Mouse (Mus musculus) C2C12 (cell line): ENCODE results near the gene Tmem53. TPM values are rescaled to one million over a fixed set of nuclear protein-coding genes. Genes with fewer than 3 reads are reported as not detected.
"Not testable (repeated sequence)": the region's sequence is repeated elsewhere in the genome, so short reads cannot be mapped to it uniquely, and the experiment has no call there.

ENCODE experiments used
- H3K27me3 ChIP-seq: one replicate; pipeline ENCODE4 v1.6.1; 2011; ENCODE audit not compliant: control insufficient read depth, insufficient read depth, insufficient read length
- H3K36me3 ChIP-seq: one replicate; pipeline ENCODE4 v1.6.1; 2011; ENCODE audit not compliant: control insufficient read depth, insufficient read depth
- H3K4me3 ChIP-seq: one replicate; pipeline ENCODE4 v1.5.1; 2011; ENCODE audit warnings: mild to moderate bottlenecking, control low read depth; ENCODE audit not compliant: poor library complexity, insufficient read depth, severe bottlenecking
- H3K79me2 ChIP-seq: one replicate; pipeline ENCODE4 v1.6.1; 2011; ENCODE audit not compliant: control insufficient read depth, insufficient read depth
- H3K79me3 ChIP-seq: one replicate; pipeline ENCODE4 v1.6.1; 2011; ENCODE audit warnings: low read depth, control low read depth
- H3ac ChIP-seq: one replicate; pipeline ENCODE3; 2011; ENCODE audit warnings: low read depth; ENCODE audit not compliant: control insufficient read depth, insufficient read length
- CEBPB ChIP-seq: IDR thresholded peaks from one replicate; pipeline ENCODE4 v1.6.1; 2011; ENCODE audit warnings: low read depth, mild to moderate bottlenecking, control low read depth, moderate library complexity
- CTCF ChIP-seq: IDR thresholded peaks from one replicate; pipeline ENCODE4 v1.5.1; 2011; ENCODE audit not compliant: control insufficient read depth, insufficient read depth, insufficient read length
- FOSL1 ChIP-seq: IDR thresholded peaks from one replicate; pipeline ENCODE4 v1.8.0; 2011; ENCODE audit warnings: mild to moderate bottlenecking, low read length; ENCODE audit not compliant: poor library complexity, insufficient read depth, severe bottlenecking
- MAX ChIP-seq: IDR thresholded peaks from one replicate; pipeline ENCODE4 v1.6.1; 2011; ENCODE audit warnings: mild to moderate bottlenecking, control low read depth
- MYOD1 ChIP-seq: IDR thresholded peaks from one replicate; pipeline ENCODE4 v1.6.1; 2011; ENCODE audit warnings: low read depth; ENCODE audit not compliant: control insufficient read depth, insufficient read length
- MYOG ChIP-seq: IDR thresholded peaks from one replicate; pipeline ENCODE4 v1.6.1; 2011; ENCODE audit not compliant: control insufficient read depth, insufficient read length; ENCODE audit errors: extremely low read depth
- USF1 ChIP-seq: IDR thresholded peaks from one replicate; pipeline ENCODE4 v1.6.1; 2011; ENCODE audit warnings: low read depth, mild to moderate bottlenecking, control low read depth, moderate library complexity
- polyA plus RNA-seq: library from polyadenylated mRNA; unstranded; fragments of >200 nt; fragmentation: generic; extraction: Trizol; gene quantifications from one replicate; pipeline ENCODE4 v1.2.1, GENCODE M21; 2012; ENCODE audit warnings: missing spikeins

The Tmem53 gene
- polyA plus RNA-seq, 1 experiment = 3.2 TPM

DNA sequence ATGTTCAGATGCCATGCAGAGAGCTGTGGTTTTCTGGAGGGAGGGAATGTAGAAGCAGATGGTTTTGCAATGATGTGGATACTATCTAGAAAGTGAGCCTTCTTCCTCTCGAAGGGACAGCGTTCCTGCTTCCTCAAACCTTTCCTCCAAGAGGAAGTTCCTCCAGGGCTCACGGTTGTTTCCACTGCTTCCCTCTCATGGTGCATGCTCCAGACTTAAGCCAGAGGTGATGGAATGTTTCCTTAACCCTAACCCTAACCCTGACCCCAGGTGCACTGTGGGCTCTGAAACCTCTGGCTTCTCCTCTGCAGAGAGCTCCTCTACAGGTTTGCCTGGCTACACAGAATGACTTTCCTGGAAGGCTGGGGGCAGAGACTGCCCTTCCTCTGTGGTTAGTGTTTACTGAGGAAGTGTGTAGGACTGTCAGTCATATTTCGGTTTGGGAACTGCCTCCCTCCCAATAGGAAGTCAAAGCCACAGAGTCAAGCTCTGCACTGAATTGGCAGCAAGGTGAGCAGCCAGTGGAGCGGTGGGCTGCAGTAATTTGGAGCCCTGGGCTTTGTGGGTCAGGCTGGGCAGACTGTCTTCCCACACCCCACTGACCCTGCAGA lies 2.4 kb downstream of the Tmem53 start:
- H3K79me2 ChIP-seq = no peaks in the 10 kb centered on the region
- no peaks in the 10 kb centered on the region for H3K36me3 ChIP-seq
- TF ChIP-seq MYOD1 (no peak), USF1 (no peak), MAX (no peak), CTCF (no peak), MYOG (no peak), CEBPB (no peak), FOSL1 (no peak)

DNA sequence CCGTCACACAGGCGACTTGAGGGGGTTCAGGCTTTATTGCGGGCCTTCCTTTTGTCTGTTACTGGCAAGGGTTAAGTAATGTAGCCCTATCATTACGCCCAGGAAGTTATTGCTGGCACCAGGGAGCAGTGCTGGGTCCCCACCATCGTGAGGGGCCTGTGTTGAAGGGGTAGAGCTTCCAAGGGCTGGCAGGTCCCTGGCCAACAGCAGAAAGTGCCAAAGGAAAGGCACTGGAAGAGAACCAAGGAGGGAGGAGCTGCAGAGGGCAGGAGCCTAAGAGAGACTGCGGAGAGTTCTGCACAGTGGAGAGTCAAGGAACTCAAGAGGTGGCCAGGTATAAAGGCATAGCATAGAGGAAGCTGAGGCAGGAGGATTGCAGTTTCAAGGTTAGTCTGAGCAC lies 2.9 kb downstream of the Tmem53 start:
- TF ChIP-seq CTCF = no peak
- TF ChIP-seq MAX = no peak
- no peak for TF ChIP-seq MYOG
- no peak for TF ChIP-seq FOSL1
- TF ChIP-seq MYOD1 = no peak
- TF ChIP-seq CEBPB = no peak
- no peak for TF ChIP-seq USF1
- H3K79me3 ChIP-seq = no peaks in the 10 kb centered on the region
- no peaks in the 10 kb centered on the region for H3K36me3 ChIP-seq
- no peaks in the 10 kb centered on the region for H3K27me3 ChIP-seq
- no peaks in the 10 kb centered on the region for H3K79me2 ChIP-seq
- no peak overlapping the region for H3K4me3 ChIP-seq
- H3ac ChIP-seq = no peak overlapping the region

More for the DNA sequence above, 2.4 kb downstream of the Tmem53 start:
- no peak overlapping the region for H3ac ChIP-seq
- no peaks in the 10 kb centered on the region for H3K79me3 ChIP-seq
- H3K27me3 ChIP-seq = no peaks in the 10 kb centered on the region
- H3K4me3 ChIP-seq = no peak overlapping the region

DNA sequence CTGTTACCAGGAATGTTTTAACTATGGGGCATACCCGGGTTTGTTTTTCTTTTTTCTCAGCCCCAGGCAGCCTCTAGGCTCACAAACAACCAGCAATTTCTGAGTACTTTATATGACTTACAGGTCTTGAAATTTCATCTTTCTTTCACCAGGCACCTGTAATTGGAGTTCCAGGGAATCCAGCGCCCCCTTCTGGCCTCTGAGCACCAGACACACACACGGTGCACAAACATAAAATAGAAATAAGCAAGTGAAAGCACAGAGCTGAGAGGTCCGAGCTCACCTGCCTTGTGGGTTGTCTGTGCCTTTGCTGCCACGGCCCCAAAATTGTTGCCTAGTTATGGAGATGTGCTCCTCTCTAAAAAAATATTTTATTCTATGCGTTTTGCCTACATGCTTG lies 8.2 kb downstream of the Tmem53 start:
- H3K79me3 ChIP-seq, H3K36me3 ChIP-seq, H3K4me3 ChIP-seq, H3K79me2 ChIP-seq, H3ac ChIP-seq, H3K27me3 ChIP-seq: not testable (repeated sequence)

DNA sequence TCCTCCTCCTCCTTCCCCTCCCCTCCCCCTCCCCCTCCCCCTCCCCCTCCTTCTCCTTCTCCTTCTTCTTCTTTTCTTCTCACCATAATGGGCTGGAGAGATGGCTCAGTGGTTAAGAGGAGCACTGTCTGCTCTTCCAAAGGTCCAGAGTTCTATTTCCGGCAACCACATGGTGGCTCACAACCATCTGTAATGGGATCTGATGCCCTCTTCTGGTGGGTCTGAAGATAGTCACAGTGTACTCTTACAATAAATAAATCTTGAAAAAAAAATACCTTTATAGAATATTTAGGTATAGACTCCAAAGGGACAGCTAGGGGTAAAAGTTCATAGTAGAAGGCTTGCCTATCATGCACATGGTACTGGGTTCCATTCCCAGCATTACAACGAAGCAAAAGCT lies 9.5 kb downstream of the Tmem53 start:
- Histone ChIP-seq H3K4me3 (no peak overlapping the region), H3K27me3 (peaks cover 3% of the 10 kb centered on the region), H3ac (no peak overlapping the region), H3K79me3 (no peaks in the 10 kb centered on the region), H3K79me2 (no peaks in the 10 kb centered on the region), H3K36me3 (no peaks in the 10 kb centered on the region)
- TF ChIP-seq MYOG (no peak), CEBPB (no peak), CTCF (no peak), MYOD1 (no peak), FOSL1 (no peak), USF1 (no peak), MAX (no peak)

DNA sequence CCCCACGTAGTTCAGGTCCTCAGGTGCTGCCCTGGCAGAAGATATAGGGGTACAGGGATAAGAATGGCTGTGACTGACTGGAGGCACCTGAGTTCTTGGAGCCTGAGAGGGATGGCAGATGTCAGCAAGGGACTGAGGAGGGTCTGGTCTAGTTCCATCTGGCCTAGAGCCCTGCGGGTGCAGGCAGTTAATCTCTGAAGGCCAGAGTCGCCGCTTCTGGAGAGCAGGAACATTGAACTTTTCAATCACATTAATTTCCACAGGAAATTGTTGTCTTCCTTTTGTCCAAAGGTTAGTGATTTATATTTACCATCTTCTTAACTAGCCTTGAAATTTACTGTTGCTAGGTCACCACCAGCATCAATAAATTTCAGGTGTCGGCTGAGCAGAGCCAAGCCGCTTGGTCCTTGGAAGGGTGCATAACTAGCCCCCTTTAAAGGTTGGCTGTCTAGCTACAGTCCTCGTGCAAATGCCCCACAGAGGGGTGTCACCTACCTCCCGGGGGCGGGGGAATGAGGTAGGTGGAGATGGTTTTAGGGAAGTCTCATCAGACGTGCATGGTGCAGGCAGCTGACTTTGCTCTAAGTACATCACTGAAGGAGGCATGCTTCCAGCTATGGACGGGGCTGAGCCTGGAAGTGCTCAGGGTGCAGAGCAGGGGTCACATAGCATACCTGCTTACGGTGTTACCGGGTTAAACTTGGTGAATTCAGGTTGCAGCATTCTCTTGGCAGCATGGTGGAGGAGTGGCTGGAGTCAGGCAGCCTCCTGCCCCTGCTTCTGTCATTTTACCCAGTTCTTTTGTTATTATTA lies 10.6 kb downstream of the Tmem53 start:
- H3K79me2 ChIP-seq = no peaks in the 10 kb centered on the region
- H3K27me3 ChIP-seq = peaks cover 3% of the 10 kb centered on the region
- no peak overlapping the region for H3K4me3 ChIP-seq
- no peaks in the 10 kb centered on the region for H3K79me3 ChIP-seq
- TF ChIP-seq CEBPB (no peak), MAX (no peak)
- H3ac ChIP-seq = no peak overlapping the region
- H3K36me3 ChIP-seq = no peaks in the 10 kb centered on the region

DNA sequence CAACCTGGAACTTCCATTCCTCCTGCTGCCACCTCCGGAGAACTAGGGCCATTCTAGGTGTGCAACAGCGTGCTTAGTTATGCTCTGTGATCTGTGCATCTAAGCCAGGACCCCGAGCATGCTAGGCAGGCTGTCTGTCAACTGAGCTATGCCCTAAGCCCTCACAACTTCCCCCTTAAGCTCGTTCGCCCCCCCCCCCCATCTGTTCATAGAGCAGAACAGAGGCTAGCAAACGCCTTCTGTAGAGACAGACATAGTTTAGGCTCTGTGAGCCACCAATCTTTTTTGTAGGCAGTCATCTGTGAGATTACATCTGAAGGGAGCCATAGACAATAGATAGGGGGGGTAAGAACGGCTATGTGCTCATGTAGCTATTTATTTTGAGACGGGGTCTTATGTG lies 11.2 kb downstream of the Tmem53 start:
- TF ChIP-seq CTCF (no peak), CEBPB (no peak), MAX (no peak), MYOG (no peak), FOSL1 (no peak), MYOD1 (no peak), USF1 (no peak)
- Histone ChIP-seq H3K79me2 (no peaks in the 10 kb centered on the region), H3K79me3 (no peaks in the 10 kb centered on the region), H3K27me3 (peaks cover 3% of the 10 kb centered on the region), H3K4me3 (no peak overlapping the region), H3ac (no peak overlapping the region), H3K36me3 (no peaks in the 10 kb centered on the region)
